Comparison of ENCODE assay signal across 23 mouse cellular contexts in the genomic region with DNA sequence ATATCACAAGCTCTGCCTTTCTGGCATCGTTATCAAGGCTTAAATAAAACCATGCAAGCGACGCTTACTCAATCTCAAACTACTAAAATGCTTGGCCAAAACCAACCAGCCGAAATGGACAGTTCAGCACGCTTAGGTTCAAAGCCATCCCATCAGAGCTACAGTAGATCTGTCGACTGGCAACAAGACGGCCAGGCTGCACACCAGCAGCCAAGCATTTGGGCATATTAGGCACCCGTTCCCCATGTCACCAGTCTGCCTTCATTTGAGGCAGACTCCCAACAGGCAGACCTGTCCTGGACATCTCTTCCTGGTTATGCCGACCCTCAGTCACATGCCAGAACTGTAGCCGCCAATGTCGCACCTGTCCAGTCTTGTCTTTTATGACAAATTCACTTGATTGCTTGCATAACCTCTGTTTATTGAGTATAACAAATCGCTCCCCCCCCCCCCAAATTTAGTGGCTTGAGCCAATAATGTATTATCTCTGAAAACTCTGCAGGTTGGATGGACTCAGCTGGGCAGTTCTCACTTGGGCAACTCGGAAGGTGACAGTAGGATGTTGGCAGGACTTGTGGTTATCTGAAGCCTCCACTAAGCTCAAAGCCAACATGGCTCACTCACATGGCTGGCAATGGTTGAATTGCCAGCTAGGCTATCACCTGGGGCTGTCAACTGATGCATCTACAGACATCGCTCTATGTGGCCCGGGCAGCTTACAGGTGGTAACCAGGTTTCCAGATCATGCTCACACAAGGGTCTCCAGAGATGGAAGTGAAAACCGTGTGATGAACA. TPM values are rescaled to one million over a fixed set of nuclear protein-coding genes. Genes with fewer than 3 reads are reported as not detected.
DNase-seq lines count a peak whose midpoint lies in the region; ATAC-seq and TF ChIP-seq lines count a peak whose summit lies in the region.
"Had no signal": no experiment of that assay in that cellular context is flagged by ENCODE, and none has a peak within 500 bp of the region (broad histone marks: within the 10 kb centered on the region; RNA-seq: fewer than 3 reads in every experiment).

No protein-coding gene starts in this region.

- H3K27me3 ChIP-seq in midbrain, embryonic 11.5 days (ENCODE audit: control insufficient read depth, insufficient read depth, low read length), result no peaks in the 10 kb centered on the region
- H3K27me3 ChIP-seq in midbrain, embryonic 15.5 days (replicated peaks), result no peaks in the 10 kb centered on the region
- H3K27me3 ChIP-seq: embryonic facial prominence, embryonic 13.5 days; embryonic facial prominence, embryonic 15.5 days; forebrain, embryonic 12.5 days had no signal

- peak; percentile 33 for DNase-seq in gastrocnemius, adult 2 months
- no peak for DNase-seq in gastrocnemius, postnatal 4 days (ENCODE audit: low spot score in 2 of 2)
- DNase-seq in midbrain, embryonic 11.5 days (ENCODE audit: low spot score, missing footprints), result peak; percentile 65
- DNase-seq in thymus, postnatal 14 days, result no peak
- DNase-seq: adrenal gland, adult 2 months; adrenal gland, postnatal 10 days; adrenal gland, postnatal 25 days; cerebellum, adult 11 months; cerebellum, adult 18-20 months; cerebellum, adult 8-10 months; cerebellum, adult 9-11 months; cerebellum, postnatal 14 days; cerebellum, postnatal 36 days; embryo, embryonic 11 days had no signal

- no peak overlapping the region for H3K4me3 ChIP-seq in gastrocnemius, adult 2 months
- H3K4me3 ChIP-seq in midbrain, embryonic 11.5 days (ENCODE audit: low read depth, low read length), result no peak overlapping the region
- H3K4me3 ChIP-seq in midbrain, embryonic 15.5 days, result no peak overlapping the region
- H3K4me3 ChIP-seq: embryonic facial prominence, embryonic 13.5 days; embryonic facial prominence, embryonic 15.5 days; erythroblast, embryonic 14.5 days; forebrain, embryonic 10.5 days; forebrain, embryonic 12.5 days had no signal

- H3K9me3 ChIP-seq in midbrain, embryonic 11.5 days (ENCODE audit: control insufficient read depth, low read length), result no peaks in the 10 kb centered on the region
- no peaks in the 10 kb centered on the region for H3K9me3 ChIP-seq in midbrain, embryonic 15.5 days
- H3K9me3 ChIP-seq: embryonic facial prominence, embryonic 13.5 days; embryonic facial prominence, embryonic 15.5 days; forebrain, embryonic 10.5 days; forebrain, embryonic 12.5 days had no signal

- H3K4me2 ChIP-seq in midbrain, embryonic 11.5 days, result no peak overlapping the region
- H3K4me2 ChIP-seq in midbrain, embryonic 15.5 days, result no peak overlapping the region
- H3K4me2 ChIP-seq: embryonic facial prominence, embryonic 13.5 days; embryonic facial prominence, embryonic 15.5 days; forebrain, embryonic 12.5 days had no signal

- 94% methylated on average over 16 of the region's 16 CpGs for WGBS in midbrain, embryonic 11.5 days
- 91% methylated on average over 16 of the region's 16 CpGs for WGBS in midbrain, embryonic 15.5 days

- intact Hi-C loops in gastrocnemius, adult 2 months (cut with DNase I), result loop anchor here (10.0 kb wide), 1 partner anchor 146 kb away; no protein-coding TSS in a partner anchor

- no peak overlapping the region for H3K27ac ChIP-seq in gastrocnemius, adult 2 months
- H3K27ac ChIP-seq in midbrain, embryonic 11.5 days (ENCODE audit: low read depth, low read length), result no peak overlapping the region
- H3K27ac ChIP-seq in midbrain, embryonic 15.5 days, result no peak overlapping the region
- H3K27ac ChIP-seq: embryonic facial prominence, embryonic 13.5 days; embryonic facial prominence, embryonic 15.5 days; forebrain, embryonic 10.5 days; forebrain, embryonic 12.5 days had no signal

- no peaks in the 10 kb centered on the region for H3K36me3 ChIP-seq in midbrain, embryonic 11.5 days (ENCODE audit: control insufficient read depth, insufficient read depth, low read length)
- H3K36me3 ChIP-seq in midbrain, embryonic 15.5 days (replicated peaks), result no peaks in the 10 kb centered on the region
- H3K36me3 ChIP-seq: embryonic facial prominence, embryonic 13.5 days; embryonic facial prominence, embryonic 15.5 days; forebrain, embryonic 10.5 days; forebrain, embryonic 12.5 days had no signal

- no peak overlapping the region for H3K9ac ChIP-seq in midbrain, embryonic 11.5 days (ENCODE audit: low read length)
- no peak overlapping the region for H3K9ac ChIP-seq in midbrain, embryonic 15.5 days
- H3K9ac ChIP-seq: embryonic facial prominence, embryonic 13.5 days; embryonic facial prominence, embryonic 15.5 days; forebrain, embryonic 12.5 days had no signal

- no peak for TF ChIP-seq CTCF in gastrocnemius, adult 2 months (IDR thresholded peaks at IDR 0.05)

- ATAC-seq in midbrain, embryonic 11.5 days (ENCODE audit: low FRiP score), result no peak
- ATAC-seq in midbrain, embryonic 15.5 days (replicated peaks), result no peak
- ATAC-seq: forebrain, embryonic 14.5 days had no signal

- no peaks in the 10 kb centered on the region for H3K4me1 ChIP-seq in midbrain, embryonic 11.5 days (ENCODE audit: control insufficient read depth, insufficient read depth, low read length)
- no peaks in the 10 kb centered on the region; the same call in 1 of the 2 replicates for H3K4me1 ChIP-seq in midbrain, embryonic 15.5 days
- H3K4me1 ChIP-seq: embryonic facial prominence, embryonic 13.5 days; embryonic facial prominence, embryonic 15.5 days; forebrain, embryonic 10.5 days; forebrain, embryonic 12.5 days had no signal

RNA-seq across cellular contexts. Expression of a gene that starts 24.0 kb away (rescaled TPM):
- 1 to 10 TPM in 1 of 2 experiments, under 1 TPM in 1; 0.48 to 1.0 TPM for total RNA-seq in gastrocnemius, adult 2 months (2021)
- 1 to 10 TPM; 4.9 to 5.4 TPM for total RNA-seq in gastrocnemius, postnatal 4 days (2021)
- polyA plus RNA-seq in midbrain, embryonic 11.5 days (2014; fragmentation: Nextera tagmentation; extraction: Ambion mirVana), result 17.8 and 18.8 TPM in 2 replicates
- polyA plus RNA-seq in midbrain, embryonic 15.5 days (2015; fragmentation: Nextera tagmentation; extraction: Ambion mirVana), result 90.2 and 92.9 TPM in 2 replicates
- total RNA-seq: common myeloid progenitor, adult 5-6 weeks; MEL had no signal
- polyA plus RNA-seq: erythroblast, embryonic 14.5 days had no signal

Comparison
In these comparisons a context has a peak if more than half of its experiments do, and no peak if none do; other contexts are left out.
1. DNase-seq: peak in gastrocnemius, adult 2 months (single experiment) and midbrain, embryonic 11.5 days (single experiment); none in gastrocnemius, postnatal 4 days (0 of 2) and thymus, postnatal 14 days (single experiment).